8 mouse cellular contexts compared by ENCODE assay signal in genomic region chr6:6005762-6006431, GRCm38 (mm10).
DNase-seq lines count a peak whose midpoint lies in the region; ATAC-seq lines count a peak whose summit lies in the region.

No protein-coding gene starts in this region.

- intact Hi-C loops in gastrocnemius, postnatal 36 days (cut with DNase I), result loop anchor here (10.0 kb wide), 1 partner anchor 389 kb away; no protein-coding TSS in a partner anchor
- intact Hi-C loops in left cerebral cortex, postnatal 10 days (cut with DNase I), result loop anchor here (2.0 to 10.0 kb wide), 3 partner anchors 151 to 879 kb away; no protein-coding TSS in a partner anchor

- 5% methylated on average over 42 of the region's 42 CpGs for WGBS in intestine, embryonic 14.5 days

- peak; percentile 83 for DNase-seq in adrenal gland, postnatal 10 days
- DNase-seq in embryo, embryonic 10.5 days (ENCODE audit: low spot score), result peak; percentile 92
- DNase-seq in gastrocnemius, postnatal 36 days, result peak; percentile 31 to 51
- DNase-seq in intestine, embryonic 14.5 days (ENCODE audit: low spot score), result peak; percentile 90
- peak; percentile 79 to 86 for DNase-seq in left cerebral cortex, postnatal 10 days (ENCODE audit: extremely low spot score in 1 of 2, low spot score in 2 of 2)
- DNase-seq in right cerebral cortex, postnatal 14 days, result peak; percentile 82

- H3K4me3 ChIP-seq in intestine, embryonic 14.5 days (ENCODE audit: low read depth, low read length), result peak overlapping the region; percentile 55

- H3K36me3 ChIP-seq in intestine, embryonic 14.5 days (ENCODE audit: control insufficient read depth, insufficient read depth, low read length), result no peaks in the 10 kb centered on the region

- no peak overlapping the region for H3K27ac ChIP-seq in intestine, embryonic 14.5 days (ENCODE audit: low read depth)

- no peaks in the 10 kb centered on the region for H3K9me3 ChIP-seq in intestine, embryonic 14.5 days (ENCODE audit: control insufficient read depth, low read length)

- H3K4me2 ChIP-seq in intestine, embryonic 14.5 days (ENCODE audit: low read length), result peak overlapping the region; percentile 100

- H3K4me1 ChIP-seq in intestine, embryonic 14.5 days (replicated peaks; ENCODE audit: control insufficient read depth, insufficient read depth, low read length), result no peaks in the 10 kb centered on the region

- peak overlapping the region; percentile 46 for H3K9ac ChIP-seq in intestine, embryonic 14.5 days (ENCODE audit: low read length)

- ATAC-seq in intestine, embryonic 14.5 days (replicated peaks; ENCODE audit: low FRiP score, low TSS enrichment, low read depth), result peak; percentile 91
- peak; percentile 77 for ATAC-seq in megakaryocyte, adult 5-6 weeks (ENCODE audit: poor library complexity, severe bottlenecking)
- ATAC-seq in erythroid progenitor cell, adult 5-6 weeks (replicated peaks; ENCODE audit: low FRiP score, poor library complexity, severe bottlenecking), result no peak

- H3K27me3 ChIP-seq in intestine, embryonic 14.5 days (replicated peaks; ENCODE audit: control insufficient read depth, insufficient read depth, low read length), result no peaks in the 10 kb centered on the region

Comparison
In these comparisons a context has a peak if more than half of its experiments do, and no peak if none do; other contexts are left out.
1. DNase-seq: peak in every context shown above with its lines; median percentile 92 in embryo, embryonic 10.5 days; 90 in intestine, embryonic 14.5 days; 83 in adrenal gland, postnatal 10 days; 82 in left cerebral cortex, postnatal 10 days; 82 in right cerebral cortex, postnatal 14 days; 41 in gastrocnemius, postnatal 36 days.